Mouse (Mus musculus) limb, embryonic 15.5 days (tissue): ENCODE results near the gene Armh2. TPM values are rescaled to one million over a fixed set of nuclear protein-coding genes. Genes with fewer than 3 reads are reported as not detected.
"Not testable (repeated sequence)": the region's sequence is repeated elsewhere in the genome, so short reads cannot be mapped to it uniquely, and the experiment has no call there.

Experiments used
- ATAC-seq: fragments of 200-750 bp; cut with Nextera tagmentation; 2 replicates; pipeline ENCODE4 v1.8.0; 2017; ENCODE audit warnings: low read depth, moderate TSS enrichment; ENCODE audit not compliant: insufficient number of reproducible peaks, low FRiP score, low TSS enrichment
- H3K27ac ChIP-seq: fragments of 300-500 bp; sonication (generic); 2 replicates; pipeline ENCODE4 v1.5.1; 2015; ENCODE audit warnings: moderate library complexity, mild to moderate bottlenecking, inconsistent platforms
- H3K27me3 ChIP-seq: fragments of 300-500 bp; sonication (generic); 2 replicates; pipeline ENCODE4 v1.6.1; 2015; ENCODE audit warnings: inconsistent platforms
- H3K36me3 ChIP-seq: fragments of 300-500 bp; sonication (generic); 2 replicates; pipeline ENCODE4 v1.6.1; 2015; ENCODE audit warnings: inconsistent platforms
- H3K4me1 ChIP-seq: fragments of 300-500 bp; sonication (generic); 2 replicates; pipeline ENCODE4 v1.6.1; 2015; ENCODE audit warnings: inconsistent platforms
- H3K4me2 ChIP-seq: fragments of 300-500 bp; sonication (generic); 2 replicates; pipeline ENCODE4 v1.6.1; 2015; ENCODE audit warnings: mild to moderate bottlenecking, inconsistent platforms
- H3K4me3 ChIP-seq: fragments of 300-500 bp; sonication (generic); 2 replicates; pipeline ENCODE4 v1.5.1; 2015; ENCODE audit warnings: mild to moderate bottlenecking, inconsistent platforms
- H3K9ac ChIP-seq: fragments of 300-500 bp; sonication (generic); 2 replicates; pipeline ENCODE4 v1.6.1; 2015; ENCODE audit warnings: inconsistent platforms
- H3K9me3 ChIP-seq: fragments of 300-500 bp; sonication (generic); 2 replicates; pipeline ENCODE4 v1.6.1; 2016; ENCODE audit warnings: inconsistent platforms
- WGBS: fragments of 180-500 bp; shearing (Covaris S2); methylation state at CpG from one replicate; pipeline ENCODE4 v1.1.7; 2015; 5-methylcytosine and 5-hydroxymethylcytosine counted together
- polyA plus RNA-seq: library from polyadenylated mRNA; unstranded; fragments of >200 nt; fragmentation: Nextera tagmentation; extraction: Ambion mirVana; gene quantifications from 2 replicates; pipeline ENCODE4 v1.2.1, GENCODE M21; 2015

Gene Armh2
- polyA plus RNA-seq, 1 experiment from 2014 or later = not detected

- Histone ChIP-seq H3K36me3 (peaks cover 8% of the 10 kb centered on the region; the same call in 1 of the 2 replicates), H3K4me1 (peaks cover 16% of the 10 kb centered on the region), H3K4me3 (peak overlapping the region; percentile 90), H3K4me2 (peak overlapping the region; percentile 77), H3K27me3 (no peaks in the 10 kb centered on the region), H3K27ac (no peak overlapping the region), H3K9me3 (no peaks in the 10 kb centered on the region), H3K9ac (0 out of 2 replicates have a peak overlapping the region, but pooled peaks have one; percentile 54)
- WGBS = 49% methylated on average over 5 of the region's 5 CpGs
- ATAC-seq = no peak
Measured at GRCm38 (mm10) chr13:24760351-24760870, 19.4 kb downstream of the Armh2 start.

- 0 out of 2 replicates have a peak, but pooled peaks cover 3% of the 10 kb centered on the region for H3K36me3 ChIP-seq
- peak overlapping the region; percentile 54 for H3K9ac ChIP-seq
- peak overlapping the region; percentile 77 for H3K4me2 ChIP-seq
- peaks cover 16% of the 10 kb centered on the region for H3K4me1 ChIP-seq
- peak; percentile 33; the same call in 1 of the 2 replicates for ATAC-seq
- no peaks in the 10 kb centered on the region for H3K27me3 ChIP-seq
- no peaks in the 10 kb centered on the region for H3K9me3 ChIP-seq
- peak overlapping the region; percentile 91 for H3K27ac ChIP-seq
- 5% methylated on average over 10 of the region's 10 CpGs for WGBS
- peak overlapping the region; percentile 90 for H3K4me3 ChIP-seq
Measured at GRCm38 (mm10) chr13:24761083-24761402, 20.0 kb downstream of the Armh2 start.

GRCm38 (mm10) chr13:24761403-24762227, 20.6 kb downstream of the Armh2 start, which contains the start of gene Gmnn:
Gene Gmnn, minus strand, starts transcription at chr13:24761923.
- no peaks in the 10 kb centered on the region for H3K36me3 ChIP-seq
- peak within 1 kb of the TSS; percentile 77 for H3K4me2 ChIP-seq
- peaks cover 16% of the 10 kb centered on the region for H3K4me1 ChIP-seq
- H3K9ac ChIP-seq = peak within 1 kb of the TSS; percentile 54
- under 1% methylated on average over 79 of the region's 79 CpGs for WGBS
- H3K4me3 ChIP-seq = peak within 1 kb of the TSS; percentile 90
- H3K9me3 ChIP-seq = no peaks in the 10 kb centered on the region
- ATAC-seq = peak; percentile 94
- H3K27ac ChIP-seq = peak within 1 kb of the TSS; percentile 91
- H3K27me3 ChIP-seq = no peaks in the 10 kb centered on the region

- Histone ChIP-seq H3K27ac (no peak overlapping the region), H3K9me3 (no peaks in the 10 kb centered on the region), H3K27me3 (no peaks in the 10 kb centered on the region), H3K4me1 (peaks cover 16% of the 10 kb centered on the region), H3K4me3 (peak overlapping the region; percentile 90), H3K9ac (no peak overlapping the region), H3K4me2 (peak overlapping the region; percentile 77), H3K36me3 (no peaks in the 10 kb centered on the region)
- no peak for ATAC-seq
- WGBS = 32% methylated on average over 4 of the region's 4 CpGs
Measured at GRCm38 (mm10) chr13:24762254-24762653, 21.2 kb downstream of the Armh2 start.

- H3K27ac ChIP-seq, H3K9ac ChIP-seq, H3K36me3 ChIP-seq, H3K27me3 ChIP-seq, H3K9me3 ChIP-seq, H3K4me2 ChIP-seq, H3K4me3 ChIP-seq, ATAC-seq, H3K4me1 ChIP-seq: not testable (repeated sequence)
- 60% methylated on average over 4 of the region's 4 CpGs for WGBS
Measured at GRCm38 (mm10) chr13:24767809-24768208, 26.8 kb downstream of the Armh2 start.

- not testable (repeated sequence) for ATAC-seq, H3K9me3 ChIP-seq, H3K4me3 ChIP-seq, H3K4me1 ChIP-seq, H3K4me2 ChIP-seq, H3K27me3 ChIP-seq, H3K36me3 ChIP-seq, H3K9ac ChIP-seq, H3K27ac ChIP-seq
- WGBS = 91% methylated on average over 10 of the region's 10 CpGs
Measured at GRCm38 (mm10) chr13:24771482-24771881, 30.4 kb downstream of the Armh2 start.

GRCm38 (mm10) chr13:24776146-24776844, 35.3 kb downstream of the Armh2 start:
- no peaks in the 10 kb centered on the region for H3K27me3 ChIP-seq
- H3K4me1 ChIP-seq = no peaks in the 10 kb centered on the region
- WGBS = 62% methylated on average over 5 of the region's 7 CpGs
- no peak for ATAC-seq
- H3K4me3 ChIP-seq = no peak overlapping the region
- no peak overlapping the region for H3K9ac ChIP-seq
- no peak overlapping the region for H3K27ac ChIP-seq
- H3K36me3 ChIP-seq = no peaks in the 10 kb centered on the region
- H3K4me2 ChIP-seq = no peak overlapping the region
- H3K9me3 ChIP-seq = no peaks in the 10 kb centered on the region

- ATAC-seq = no peak
- Histone ChIP-seq H3K4me3 (no peak overlapping the region), H3K27me3 (no peaks in the 10 kb centered on the region), H3K27ac (no peak overlapping the region), H3K4me2 (no peak overlapping the region), H3K4me1 (0 out of 2 replicates have a peak, but pooled peaks cover 3% of the 10 kb centered on the region), H3K9me3 (no peaks in the 10 kb centered on the region), H3K36me3 (no peaks in the 10 kb centered on the region), H3K9ac (no peak overlapping the region)
- 72% methylated on average over 2 of the region's 2 CpGs for WGBS
Measured at GRCm38 (mm10) chr13:24778026-24778425, 37.0 kb downstream of the Armh2 start.

GRCm38 (mm10) chr13:24778706-24779380, 37.8 kb downstream of the Armh2 start:
- no peaks in the 10 kb centered on the region for H3K9me3 ChIP-seq
- H3K4me3 ChIP-seq = no peak overlapping the region
- no peaks in the 10 kb centered on the region for H3K27me3 ChIP-seq
- H3K4me2 ChIP-seq = no peak overlapping the region
- H3K4me1 ChIP-seq = 0 out of 2 replicates have a peak, but pooled peaks cover 3% of the 10 kb centered on the region
- no peak overlapping the region for H3K9ac ChIP-seq
- no peak for ATAC-seq
- H3K27ac ChIP-seq = no peak overlapping the region
- WGBS = 78% methylated on average over 8 of the region's 8 CpGs
- no peaks in the 10 kb centered on the region for H3K36me3 ChIP-seq

- no peaks in the 10 kb centered on the region for H3K9me3 ChIP-seq
- H3K4me3 ChIP-seq = no peak overlapping the region
- no peaks in the 10 kb centered on the region for H3K27me3 ChIP-seq
- no peak for ATAC-seq
- H3K36me3 ChIP-seq = no peaks in the 10 kb centered on the region
- no peak overlapping the region for H3K27ac ChIP-seq
- 0 out of 2 replicates have a peak, but pooled peaks cover 3% of the 10 kb centered on the region for H3K4me1 ChIP-seq
- WGBS = 49% methylated on average over 5 of the region's 5 CpGs
- no peak overlapping the region for H3K9ac ChIP-seq
- H3K4me2 ChIP-seq = no peak overlapping the region
Measured at GRCm38 (mm10) chr13:24781916-24782315, 40.9 kb downstream of the Armh2 start.

GRCm38 (mm10) chr13:24786014-24786490, 45.0 kb downstream of the Armh2 start:
- 0 out of 2 replicates have a peak, but pooled peaks cover 3% of the 10 kb centered on the region for H3K4me1 ChIP-seq
- H3K9me3 ChIP-seq = no peaks in the 10 kb centered on the region
- no peak overlapping the region for H3K27ac ChIP-seq
- H3K4me2 ChIP-seq = no peak overlapping the region
- H3K9ac ChIP-seq = no peak overlapping the region
- no peak overlapping the region for H3K4me3 ChIP-seq
- no peak for ATAC-seq
- H3K27me3 ChIP-seq = no peaks in the 10 kb centered on the region
- 60% methylated on average over 11 of the region's 11 CpGs for WGBS
- H3K36me3 ChIP-seq = no peaks in the 10 kb centered on the region
